Mouse (Mus musculus) C2C12 (cell line): ENCODE measurements around the gene Snx9.

Experiments
- CEBPB ChIP-seq: IDR thresholded peaks from one replicate; pipeline ENCODE4 v1.6.1; 2011; ENCODE audit warnings: low read depth, mild to moderate bottlenecking, control low read depth, moderate library complexity
- CTCF ChIP-seq: IDR thresholded peaks from one replicate; pipeline ENCODE4 v1.5.1; 2011; ENCODE audit not compliant: control insufficient read depth, insufficient read depth, insufficient read length
- FOSL1 ChIP-seq: IDR thresholded peaks from one replicate; pipeline ENCODE4 v1.8.0; 2011; ENCODE audit warnings: mild to moderate bottlenecking, low read length; ENCODE audit not compliant: poor library complexity, insufficient read depth, severe bottlenecking
- MAX ChIP-seq: IDR thresholded peaks from one replicate; pipeline ENCODE4 v1.6.1; 2011; ENCODE audit warnings: mild to moderate bottlenecking, control low read depth
- MYOD1 ChIP-seq: IDR thresholded peaks from one replicate; pipeline ENCODE4 v1.6.1; 2011; ENCODE audit warnings: low read depth; ENCODE audit not compliant: control insufficient read depth, insufficient read length
- USF1 ChIP-seq: IDR thresholded peaks from one replicate; pipeline ENCODE4 v1.6.1; 2011; ENCODE audit warnings: low read depth, mild to moderate bottlenecking, control low read depth, moderate library complexity

DNA sequence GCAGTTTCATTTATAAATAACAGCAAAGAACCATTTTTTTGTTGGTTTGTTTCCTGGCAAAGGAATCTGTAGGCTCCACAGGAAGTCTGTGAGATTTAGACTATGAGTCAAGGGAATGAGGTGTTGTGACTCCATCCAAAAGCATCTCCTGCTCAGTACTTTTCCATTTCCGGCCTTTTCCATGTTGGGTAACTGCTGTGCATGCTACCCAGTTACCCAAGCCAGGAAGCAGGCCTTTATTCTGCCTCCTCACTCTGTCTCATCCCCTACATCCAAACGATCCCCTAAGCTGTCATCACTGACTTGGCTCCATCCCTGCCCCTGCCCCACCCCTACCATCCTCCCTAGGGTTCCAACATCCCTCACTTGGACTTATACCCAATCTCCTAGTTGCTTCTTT lies 18.6 kb upstream of the Snx9 start:
- TF ChIP-seq CTCF: no peak
- no peak for TF ChIP-seq FOSL1
- TF ChIP-seq USF1: no peak
- no peak for TF ChIP-seq MYOD1
- TF ChIP-seq MAX: peak; percentile 50
- TF ChIP-seq CEBPB: peak; percentile 79
